Mouse (Mus musculus): Measurements from ENCODE around the gene Olfr1404.

DNA sequence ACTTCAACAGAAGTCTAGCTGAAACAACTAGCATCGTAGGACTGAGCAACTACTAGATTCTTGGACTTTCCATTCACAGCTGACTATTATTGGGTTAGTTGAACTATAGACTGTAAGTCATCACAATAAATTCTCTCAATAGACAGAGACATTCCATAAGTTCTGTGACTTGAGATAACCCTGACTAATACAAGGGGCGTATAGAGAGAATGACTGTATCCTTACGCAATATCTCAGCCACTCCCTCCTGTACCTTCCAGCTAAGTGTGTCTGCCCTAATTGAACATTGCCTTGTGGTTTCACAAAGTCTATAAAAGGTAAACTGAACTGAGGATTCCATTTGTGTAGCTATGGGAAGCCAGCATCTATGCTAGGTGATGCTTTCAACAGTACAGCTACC, 37.7 kb downstream of the Olfr1404 start:
- TF ChIP-seq POLR2A (IDR thresholded peaks at IDR 0.05; ENCODE audit: borderline replicate concordance, insufficient read depth, low read length) (no peak), CTCF (IDR thresholded peaks at IDR 0.05; ENCODE audit: borderline replicate concordance, insufficient read depth, low read depth, low read length) (no peak)
